Mouse (Mus musculus) adrenal gland, adult 2 months (tissue): Measurements from ENCODE around the gene Krtap3-1. TPM values are rescaled to one million over a fixed set of nuclear protein-coding genes. Genes with fewer than 3 reads are reported as not detected.
"Not testable (repeated sequence)": the region's sequence is repeated elsewhere in the genome, so short reads cannot be mapped to it uniquely, and the experiment has no call there.

Experiments used
- DNase-seq: peaks from one replicate; pipeline ENCODE4 v3.0.0; 2021
- long read RNA-seq: library from polyadenylated mRNA; stranded (forward); transcript quantifications from one replicate; pipeline ENCODE4 v2.0.0, GENCODE M21; 2021
- polyA plus RNA-seq: library from polyadenylated mRNA; depleted of rRNA; stranded (reverse); fragments of >200 nt; gene quantifications from 2 replicates; pipeline ENCODE4 v1.2.3, GENCODE M21; 2012; rRNA removed
- total RNA-seq, 2 experiments: library from RNA; stranded (reverse); gene quantifications; 2 replicates each; pipeline ENCODE4 v1.2.3; 2021

The Krtap3-1 gene
- total RNA-seq (not detected), polyA plus RNA-seq (not detected in 2 replicates)
- long read RNA-seq: 0 reads

DNA sequence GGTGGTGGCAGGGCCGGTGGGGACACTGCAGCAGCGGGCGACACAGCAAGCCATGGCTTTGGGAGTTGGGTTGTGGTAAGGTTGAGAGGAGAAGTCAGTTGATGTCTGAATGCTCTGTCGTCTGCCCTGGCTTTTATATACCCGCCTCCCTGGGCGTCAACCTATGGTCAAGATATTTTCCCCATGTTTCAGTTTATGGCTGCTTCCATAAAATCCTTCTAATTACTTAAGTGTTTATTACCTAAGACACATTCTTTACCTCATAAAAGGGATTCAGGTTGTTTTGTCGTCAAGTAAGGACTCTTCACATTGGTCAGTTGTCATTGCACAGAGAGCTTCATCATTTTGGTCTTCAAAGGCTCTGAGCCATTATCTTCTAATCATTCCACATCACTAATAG lies at the start of gene Krtap3-1:
TSS of gene Krtap3-1 (minus strand) at position 101 of the 400 bp plus-strand sequence.
- no peak for DNase-seq

DNA sequence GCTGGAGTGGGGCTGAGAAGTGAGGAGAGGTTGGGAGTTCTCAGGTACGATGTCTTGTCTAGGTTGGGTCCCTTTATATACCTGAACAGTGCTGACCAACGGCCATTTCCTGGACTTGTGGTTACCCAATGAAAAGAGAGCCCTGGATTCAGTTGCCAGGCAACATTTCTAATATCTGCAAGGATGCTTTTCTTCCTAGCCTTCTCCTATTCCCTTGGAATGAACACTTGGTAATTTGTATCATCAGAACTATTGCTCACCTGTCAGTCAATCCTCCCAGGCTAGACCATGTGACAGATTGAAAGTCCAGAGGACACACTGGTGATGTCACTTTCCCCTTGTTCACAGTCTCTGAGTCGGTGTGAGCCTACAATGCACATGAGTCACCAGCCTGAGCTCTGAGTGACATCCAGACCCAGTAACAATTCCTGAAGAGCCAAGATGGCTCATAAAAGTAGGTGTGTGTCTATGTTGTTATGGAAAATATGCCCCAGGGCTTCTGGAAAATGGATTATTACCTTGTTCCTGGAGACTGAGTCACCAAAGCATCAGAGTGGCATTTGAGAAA lies 48.5 kb upstream of the Krtap3-1 start, which contains the start of gene Krtap2-4:
TSS of gene Krtap2-4 (minus strand) at position 51 of the 568 bp plus-strand sequence.
- no peak for DNase-seq

DNA sequence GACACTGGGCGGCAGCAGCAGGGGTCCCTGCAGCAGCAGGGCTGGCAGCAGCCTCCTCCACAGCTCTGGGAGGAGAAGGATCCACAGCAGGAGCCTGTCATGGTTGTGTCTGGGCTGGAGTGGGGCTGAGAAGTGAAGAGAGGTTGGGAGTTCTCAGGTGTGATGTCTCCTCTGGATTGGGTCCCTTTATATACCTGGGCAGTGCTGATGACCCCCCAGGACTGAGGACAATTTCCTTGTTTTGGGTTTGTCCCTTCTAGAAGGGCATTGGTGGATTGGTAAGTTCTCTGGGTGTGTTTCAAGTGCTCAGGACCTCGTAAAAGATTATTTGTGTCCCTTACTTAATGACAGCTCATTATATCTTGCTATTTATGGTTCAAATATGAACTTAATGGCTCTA lies 43.7 kb upstream of the Krtap3-1 start, which contains the start of gene Gm11937:
TSS of gene Gm11937 (minus strand) at position 101 of the 400 bp plus-strand sequence.
- not testable (repeated sequence) for DNase-seq

GRCm38 (mm10) chr11:99609126-99609525 lies 42.7 kb upstream of the Krtap3-1 start:
- no peak for DNase-seq

- not testable (repeated sequence) for DNase-seq
Observed at GRCm38 (mm10) chr11:99603208-99603607, 36.8 kb upstream of the Krtap3-1 start, which contains the start of gene Gm11938. TSS of gene Gm11938 (minus strand) at chr11:99603308.

DNA sequence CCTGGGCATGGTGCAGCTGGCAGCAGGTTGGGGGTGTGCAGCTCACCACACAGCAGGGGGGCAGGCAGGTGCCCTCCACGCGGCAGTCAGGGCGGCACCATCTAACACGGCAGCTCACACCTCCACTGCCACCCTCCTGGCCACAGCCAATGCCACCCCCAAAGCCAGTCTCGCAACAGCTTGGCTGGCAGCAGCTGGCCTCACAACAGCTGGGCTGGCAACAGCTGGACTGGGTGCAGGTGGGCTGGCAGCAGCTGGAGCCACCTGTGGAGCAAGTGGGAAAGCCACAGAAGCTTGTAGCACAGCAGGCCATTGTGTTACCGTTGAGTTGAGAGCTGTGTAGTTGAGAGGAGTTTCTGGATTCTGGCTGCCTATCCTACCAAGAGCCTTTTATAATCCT lies 31.3 kb upstream of the Krtap3-1 start, which contains the start of gene Krtap9-3:
TSS of gene Krtap9-3 (minus strand) at position 364 of the 400 bp plus-strand sequence.
- not testable (repeated sequence) for DNase-seq

GRCm38 (mm10) chr11:99590981-99591380 lies 24.6 kb upstream of the Krtap3-1 start, which contains the start of gene Krtap1-3:
TSS of gene Krtap1-3 (minus strand) at chr11:99591339.
- no peak for DNase-seq

DNA sequence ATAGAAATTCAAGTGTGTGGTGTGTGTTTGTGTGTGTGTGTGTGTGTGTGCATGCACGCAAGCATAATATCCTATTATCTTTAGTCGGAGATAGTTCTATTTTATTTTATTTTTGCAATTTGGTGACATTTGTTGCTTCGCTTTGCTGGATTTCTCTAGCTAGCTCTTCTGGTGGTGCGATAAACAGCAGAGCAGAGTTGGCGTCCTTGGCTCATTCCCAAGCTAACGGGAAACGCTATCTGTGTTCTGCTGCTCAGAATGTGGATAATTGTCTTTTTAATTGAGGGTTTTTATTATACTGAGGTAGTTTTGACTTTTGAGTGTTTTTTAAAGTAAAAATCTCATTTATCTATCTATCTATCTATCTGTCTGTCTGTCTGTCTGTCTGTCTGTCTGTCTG lies 18.7 kb upstream of the Krtap3-1 start:
- no peak for DNase-seq

DNA sequence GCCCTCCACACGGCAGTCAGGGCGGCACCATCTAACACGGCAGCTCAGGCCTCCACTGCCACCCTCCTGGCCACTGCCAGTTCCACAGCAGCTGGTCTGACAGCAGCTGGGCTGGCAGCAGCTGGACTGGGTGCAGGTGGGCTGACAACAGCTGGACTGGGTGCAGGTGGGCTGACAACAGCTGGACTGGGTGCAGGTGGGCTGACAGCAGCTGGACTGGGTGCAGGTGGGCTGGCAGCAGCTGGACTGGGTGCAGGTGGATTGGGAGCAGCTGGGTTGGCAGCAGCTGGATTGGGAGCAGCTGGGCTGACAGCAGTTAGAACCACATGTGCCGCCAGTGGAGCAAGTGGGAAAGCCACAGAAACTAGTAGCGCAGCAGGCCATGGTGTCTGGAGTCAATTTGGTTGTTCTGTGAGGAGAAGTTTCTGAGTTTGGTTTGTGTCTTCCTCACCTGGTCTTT lies 16.8 kb upstream of the Krtap3-1 start, which contains the start of gene Krtap1-4:
TSS of gene Krtap1-4 (minus strand) at position 410 of the 460 bp plus-strand sequence.
- no peak for DNase-seq

- no peak for DNase-seq
Observed at GRCm38 (mm10) chr11:99581564-99581963, 15.1 kb upstream of the Krtap3-1 start.

- no peak for DNase-seq
Observed at GRCm38 (mm10) chr11:99581051-99581450, 14.6 kb upstream of the Krtap3-1 start.

DNA sequence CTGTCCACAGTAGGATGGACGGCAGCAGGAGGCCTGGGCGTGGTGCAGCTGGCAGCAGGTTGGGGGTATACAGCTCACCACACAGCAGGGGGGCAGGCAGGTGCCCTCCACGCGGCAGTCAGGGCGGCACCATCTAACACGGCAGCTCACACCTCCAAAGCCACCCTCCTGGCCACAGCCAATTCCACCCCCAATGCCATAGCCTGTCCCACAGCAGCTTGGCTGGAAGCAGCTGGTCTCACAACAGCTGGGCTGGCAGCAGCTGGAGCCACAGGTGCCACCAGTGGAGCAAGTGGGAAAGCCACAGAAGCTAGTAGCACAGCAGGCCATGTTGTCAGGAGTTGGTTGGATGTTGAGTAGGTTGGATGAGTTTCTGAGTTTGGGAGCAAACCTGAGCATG lies 14.2 kb upstream of the Krtap3-1 start, which contains the start of gene Krtap1-5:
TSS of gene Krtap1-5 (minus strand) at position 381 of the 400 bp plus-strand sequence.
- no peak for DNase-seq

- peak; percentile 71 for DNase-seq
Observed at GRCm38 (mm10) chr11:99574106-99574505, 7.7 kb upstream of the Krtap3-1 start.

DNA sequence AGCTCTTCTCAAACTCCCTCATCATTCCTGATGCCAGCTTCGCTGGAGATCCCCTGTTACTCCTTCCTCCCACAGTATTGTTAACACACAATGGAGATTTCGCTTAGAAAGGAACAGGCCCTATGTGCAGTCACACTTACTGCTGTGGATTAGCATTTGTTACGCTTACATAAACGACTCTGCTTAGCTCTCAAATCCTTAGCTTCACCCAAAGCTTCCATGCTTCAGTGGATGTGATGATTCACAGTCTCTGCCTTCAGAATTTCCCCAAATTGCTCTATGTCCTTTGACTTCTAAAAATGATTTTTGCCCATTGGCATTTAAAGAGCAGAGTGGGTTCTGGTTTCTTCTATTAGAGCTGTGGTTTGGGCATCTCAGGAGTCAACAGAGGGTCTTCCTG lies 6.7 kb upstream of the Krtap3-1 start:
- DNase-seq: no peak

- no peak for DNase-seq
Observed at GRCm38 (mm10) chr11:99562580-99562979, 3.9 kb downstream of the Krtap3-1 start.

- no peak for DNase-seq
Observed at GRCm38 (mm10) chr11:99559366-99559765, 7.1 kb downstream of the Krtap3-1 start, which contains the start of gene Gm11939. TSS of gene Gm11939 (minus strand) at chr11:99559466.

- no peak for DNase-seq
Observed at GRCm38 (mm10) chr11:99557976-99558745, 8.3 kb downstream of the Krtap3-1 start.

DNA sequence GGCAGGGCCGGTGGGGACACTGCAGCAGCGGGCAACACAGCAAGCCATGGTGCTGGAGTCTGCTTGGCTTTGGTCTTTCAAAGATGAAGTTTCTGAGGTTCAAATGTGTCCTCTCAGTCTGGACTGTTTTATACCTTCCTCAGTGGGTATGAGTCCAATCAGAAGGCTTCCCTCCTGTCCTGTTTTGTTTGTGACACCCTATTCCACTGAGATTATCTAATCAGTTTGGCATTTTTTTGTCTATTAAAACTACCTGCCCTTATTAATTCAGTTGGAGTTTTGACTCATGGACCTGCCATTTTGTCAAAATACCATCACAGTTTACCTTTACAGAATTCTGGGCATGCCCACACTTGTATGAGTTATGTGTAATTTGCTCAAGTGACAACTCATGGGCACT lies 9.7 kb downstream of the Krtap3-1 start, which contains the start of gene Krtap3-2:
TSS of gene Krtap3-2 (minus strand) at position 101 of the 400 bp plus-strand sequence.
- DNase-seq: no peak

GRCm38 (mm10) chr11:99556195-99556594 lies 10.2 kb downstream of the Krtap3-1 start:
- no peak for DNase-seq

DNA sequence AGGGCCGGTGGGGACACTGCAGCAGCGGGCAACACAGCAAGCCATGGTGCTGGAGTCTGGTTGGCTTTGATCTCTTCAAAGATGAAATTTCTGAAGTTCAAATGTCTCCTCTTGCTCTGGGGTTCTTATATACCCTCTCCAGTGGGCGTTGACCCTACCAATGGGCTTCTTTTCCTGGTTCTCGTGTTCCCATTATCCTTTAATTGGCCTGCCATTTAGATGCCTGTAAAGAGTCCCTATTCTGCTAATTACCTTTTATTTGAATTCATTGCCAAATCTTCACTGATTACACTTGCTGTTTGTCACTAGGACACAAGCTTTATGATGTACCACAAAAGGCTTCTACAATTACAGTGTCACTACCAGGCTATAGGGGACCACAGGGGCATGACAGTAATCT lies 15.7 kb downstream of the Krtap3-1 start, which contains the start of gene Krtap3-3:
TSS of gene Krtap3-3 (minus strand) at position 101 of the 400 bp plus-strand sequence.
- DNase-seq: no peak

- DNase-seq: no peak
Observed at GRCm38 (mm10) chr11:99547892-99548291, 18.5 kb downstream of the Krtap3-1 start.

GRCm38 (mm10) chr11:99539721-99540120 lies 26.7 kb downstream of the Krtap3-1 start:
- DNase-seq: peak; percentile 9
